Mouse (Mus musculus): ENCODE data around the gene Gfi1b.

Gfi1b gene

DNA sequence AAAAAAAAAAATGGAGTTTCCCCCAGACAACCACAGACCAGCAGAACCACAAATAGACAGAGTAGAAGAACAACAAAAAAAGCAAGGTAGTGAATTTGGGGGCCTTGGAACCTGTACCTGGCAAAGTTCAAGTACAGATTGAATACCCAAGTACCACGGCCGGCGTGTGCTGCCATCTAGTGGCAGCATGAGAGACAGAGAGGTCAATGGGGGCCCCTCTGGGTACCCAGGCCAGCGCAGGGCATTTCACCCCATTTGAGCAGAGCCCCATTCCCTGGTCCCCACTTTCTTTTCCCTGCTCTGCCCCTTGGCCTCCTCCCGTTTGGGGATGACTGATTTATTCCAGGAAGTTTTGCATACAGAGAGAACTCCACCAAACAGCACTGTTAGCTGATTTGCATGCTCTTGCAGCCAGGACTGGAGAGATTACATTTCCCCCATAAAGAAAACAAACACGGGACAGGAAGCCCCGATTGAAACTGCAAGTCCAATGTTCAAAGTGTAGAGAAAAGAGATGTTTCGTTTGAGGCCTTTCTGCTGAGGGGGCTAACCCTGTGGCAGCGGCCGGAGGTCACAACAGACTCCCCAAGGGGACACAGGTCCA lies 841 bp upstream of the Gfi1b start:
- DNase-seq (ENCODE audit: low spot score in 2 of 2) = peak; percentile 60 to 83

DNA sequence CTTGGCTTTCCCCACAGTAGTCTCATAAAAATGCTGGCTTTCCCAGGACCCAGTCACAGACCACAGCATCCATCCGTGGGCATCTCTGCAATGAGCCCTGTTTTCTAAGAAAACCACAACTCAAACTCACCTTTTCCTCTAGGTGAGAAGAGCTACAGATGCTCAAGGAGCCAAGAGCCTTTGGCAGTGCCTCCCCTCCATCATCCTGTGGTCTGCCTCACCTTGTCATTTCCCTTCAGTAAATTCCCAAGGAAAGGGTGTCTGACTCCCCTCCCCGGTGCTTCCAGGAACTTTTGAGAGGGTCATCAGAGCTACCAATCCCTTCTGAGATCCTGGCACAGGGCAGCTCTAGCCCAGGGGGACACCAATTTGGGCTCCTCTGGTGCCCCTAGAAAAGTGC lies 671 bp downstream of the Gfi1b start:
- no peak for DNase-seq (ENCODE audit: low spot score in 2 of 2)

DNA sequence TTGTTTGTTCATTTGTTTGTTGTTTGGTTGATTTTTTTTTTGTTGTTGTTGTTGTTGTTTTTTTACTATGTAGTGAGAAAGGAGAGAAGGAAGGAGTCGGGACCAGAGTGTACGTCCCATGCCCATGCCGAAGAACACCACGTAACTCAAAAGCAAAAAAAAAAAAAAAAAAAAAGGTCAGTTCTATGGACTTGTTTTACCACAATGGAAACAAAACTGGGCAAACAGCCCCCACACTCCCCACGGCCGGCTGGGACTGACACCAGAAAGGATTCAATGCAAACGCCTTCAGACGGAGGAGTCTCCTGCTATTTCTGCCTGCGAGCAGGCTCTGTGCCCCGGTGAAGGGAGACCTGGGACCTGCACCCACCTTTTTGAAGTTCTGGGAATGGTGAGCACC lies 1.3 kb downstream of the Gfi1b start:
- no peak for DNase-seq (ENCODE audit: low spot score in 2 of 2)

DNA sequence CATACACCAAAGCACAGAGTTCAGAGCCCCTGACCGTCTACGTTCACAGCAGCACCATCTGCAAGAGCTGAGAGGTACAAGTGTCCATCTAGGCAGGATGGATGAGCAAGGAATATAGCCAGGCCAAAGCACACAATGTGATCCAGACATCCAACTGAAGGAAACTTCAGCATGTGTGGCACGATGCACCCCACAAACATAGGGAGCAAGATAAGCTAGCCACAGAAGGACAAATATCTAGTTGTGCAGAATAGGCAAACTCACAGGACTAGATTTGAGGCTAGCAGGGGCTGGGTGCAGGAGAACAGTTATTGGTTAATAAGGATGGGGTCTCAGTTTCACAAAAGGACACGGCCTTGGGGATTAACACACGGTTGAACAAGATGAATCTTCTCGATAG lies 2.4 kb downstream of the Gfi1b start:
- no peak for DNase-seq (ENCODE audit: low spot score in 2 of 2)

DNA sequence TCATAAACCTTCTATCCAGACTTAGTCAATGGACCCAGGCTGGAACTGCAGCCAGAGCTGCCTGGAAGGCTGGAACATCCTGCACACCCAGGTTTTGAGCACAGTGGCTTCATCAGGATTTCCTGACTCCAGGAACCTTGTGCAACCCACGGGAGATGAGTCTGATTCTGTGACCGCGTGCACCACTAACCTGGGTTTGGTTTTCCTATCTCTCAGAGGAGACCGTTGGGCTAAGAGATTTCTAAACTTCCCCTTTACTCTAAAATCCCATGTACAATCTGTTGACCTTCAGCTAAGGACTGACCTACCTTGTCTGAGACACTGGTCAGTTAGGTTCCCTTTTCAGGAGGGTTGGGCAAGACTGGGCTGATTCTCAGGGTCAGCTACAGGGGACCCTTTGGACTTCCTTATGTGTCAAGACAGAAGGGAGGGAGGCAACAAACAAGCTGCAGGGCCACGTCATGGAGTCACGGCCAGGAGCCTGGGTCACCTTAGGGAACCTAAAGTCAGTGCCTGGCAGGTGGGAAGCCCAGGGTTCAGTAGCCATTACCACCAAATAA lies 2.9 kb downstream of the Gfi1b start:
- DNase-seq (ENCODE audit: low spot score in 2 of 2) = no peak

DNA sequence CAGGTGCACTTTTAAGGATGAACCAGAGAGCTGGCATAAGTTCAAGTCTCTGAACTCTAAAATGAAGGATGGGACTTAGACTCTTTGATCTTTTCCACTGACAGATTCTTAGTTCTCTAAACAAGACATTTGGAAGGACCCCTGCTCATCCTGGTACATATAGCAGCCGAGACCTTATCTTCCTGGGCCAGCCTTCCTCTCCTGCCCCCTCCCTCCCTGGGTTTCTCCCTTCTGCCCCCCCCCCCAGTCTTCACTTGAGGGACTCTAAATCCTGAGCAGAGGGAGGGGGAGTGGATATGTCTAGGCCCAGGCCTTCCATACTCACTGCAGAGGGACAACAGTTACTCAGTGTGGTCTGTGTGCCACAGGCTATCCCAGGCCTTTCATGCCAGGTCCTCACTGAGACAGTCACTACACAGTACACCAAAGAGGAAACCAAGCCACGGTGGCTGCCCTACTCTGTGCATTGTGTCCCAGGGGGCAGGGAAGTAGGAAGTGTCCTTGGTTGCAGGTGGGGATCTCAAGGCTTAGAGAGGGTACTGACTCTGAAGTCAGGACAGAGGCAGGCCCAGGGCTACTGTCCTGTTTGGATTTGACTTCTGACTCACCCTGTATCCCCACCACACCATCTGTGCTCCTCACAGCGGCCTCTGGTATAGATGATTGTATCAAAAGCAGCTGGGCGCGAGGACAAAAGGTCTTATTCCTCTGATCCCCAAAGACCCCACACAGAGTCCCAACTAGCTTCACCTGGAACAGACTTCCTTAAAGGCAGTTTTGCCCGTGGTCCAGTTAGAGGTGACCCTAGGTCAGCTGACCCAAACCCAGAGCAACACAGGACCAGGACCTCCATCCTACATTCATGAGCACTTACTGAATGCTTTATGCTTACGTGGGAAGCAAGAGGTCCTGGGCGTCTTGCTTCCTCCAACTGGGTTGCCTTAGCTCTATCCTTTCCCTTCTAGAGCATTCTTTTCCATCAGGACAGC lies 4.0 kb downstream of the Gfi1b start:
- no peak for DNase-seq (ENCODE audit: low spot score in 2 of 2)

DNA sequence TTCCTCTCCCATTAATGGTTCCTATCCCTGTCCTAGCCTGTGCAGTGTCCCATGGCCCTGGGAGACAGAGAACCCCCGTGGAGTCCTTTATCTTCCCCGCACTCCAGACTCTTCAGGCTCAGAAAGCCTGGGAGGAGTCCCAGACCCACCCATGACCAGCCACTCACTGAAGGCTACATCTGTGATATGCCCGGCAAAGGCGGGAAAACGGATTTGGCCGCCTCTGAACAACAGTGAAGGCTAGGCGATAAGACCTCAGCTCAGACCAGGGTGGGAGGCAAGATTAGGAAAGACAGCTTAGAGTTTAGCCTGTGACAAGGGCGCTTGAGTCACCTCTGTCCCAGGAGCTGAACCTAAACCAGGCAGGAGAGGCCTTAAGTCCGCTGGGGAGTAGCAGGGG lies 4.9 kb downstream of the Gfi1b start:
- peak; percentile 71 to 76 for DNase-seq (ENCODE audit: low spot score in 2 of 2)

DNA sequence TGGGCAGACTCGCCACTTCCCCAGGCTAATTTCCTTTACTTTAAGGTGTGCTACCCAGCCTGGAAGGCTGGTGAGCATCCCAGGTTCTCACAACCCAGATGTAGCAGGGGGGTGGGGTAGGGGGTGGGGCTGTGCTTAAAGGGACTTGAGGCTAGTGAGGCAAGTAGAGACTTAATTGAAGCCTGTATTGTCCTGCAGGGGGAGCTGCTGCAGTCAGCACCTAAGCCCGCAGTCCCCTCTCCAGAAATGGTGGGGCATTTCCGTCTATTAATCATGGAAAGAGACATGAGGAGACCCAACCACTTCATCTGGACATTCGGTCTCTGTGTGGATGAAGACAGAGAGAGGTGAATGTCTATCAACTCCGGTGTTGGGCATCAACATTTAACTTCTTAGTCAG lies 5.4 kb downstream of the Gfi1b start:
- DNase-seq (ENCODE audit: low spot score in 2 of 2) = peak in 1 of 2 experiments; percentile 70

DNA sequence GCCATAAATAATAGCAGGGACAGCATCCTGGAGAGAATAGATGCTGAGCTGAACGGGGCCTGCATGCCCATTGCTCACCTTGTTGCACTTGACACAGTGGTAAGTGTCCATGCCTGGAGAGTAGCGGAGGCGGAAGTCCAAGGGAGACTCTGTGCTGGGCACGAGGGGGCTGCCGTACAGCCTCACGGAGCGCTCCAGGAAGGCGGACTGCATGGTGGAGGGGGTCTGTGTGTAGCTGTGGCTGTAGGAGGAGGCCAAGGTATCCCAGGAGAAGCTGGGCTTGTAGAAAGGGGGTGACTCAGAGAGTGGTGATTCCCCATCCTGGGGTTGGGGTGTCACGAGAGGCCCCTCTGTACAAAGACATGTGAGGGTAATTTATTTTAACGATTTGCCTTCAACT lies 8.2 kb downstream of the Gfi1b start:
- no peak for DNase-seq (ENCODE audit: low spot score in 2 of 2)

DNA sequence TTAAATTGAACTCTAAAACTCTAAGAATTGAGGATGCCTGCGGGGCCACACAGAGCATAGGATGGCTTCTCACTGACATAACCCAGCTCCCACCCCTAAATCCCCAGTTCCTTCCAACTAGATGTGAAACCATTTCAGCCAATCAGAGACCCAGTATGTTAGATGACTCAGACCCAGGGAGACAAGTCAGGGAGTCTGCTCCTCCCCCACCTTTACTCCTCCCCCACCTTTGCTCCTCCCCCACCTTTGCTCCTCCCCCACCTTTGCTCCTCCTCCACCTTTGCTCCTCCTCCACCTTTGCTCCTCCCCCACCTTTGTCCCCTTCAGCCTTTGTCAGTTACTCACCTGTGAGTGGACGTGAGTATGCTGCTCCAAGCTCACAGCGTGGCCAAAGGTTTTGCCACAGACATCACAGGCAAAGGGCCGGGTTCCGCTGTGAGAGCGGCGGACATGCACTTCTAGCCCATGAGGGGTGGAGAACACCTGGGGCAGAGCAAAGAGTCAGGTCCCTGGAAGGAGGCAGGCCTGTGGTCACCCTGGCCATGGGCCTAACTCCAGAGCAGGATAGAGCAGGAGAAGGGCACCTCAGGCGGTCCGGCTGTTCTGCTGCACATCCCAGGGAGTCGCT lies 9.2 kb downstream of the Gfi1b start:
- no peak for DNase-seq (ENCODE audit: low spot score in 2 of 2)

DNA sequence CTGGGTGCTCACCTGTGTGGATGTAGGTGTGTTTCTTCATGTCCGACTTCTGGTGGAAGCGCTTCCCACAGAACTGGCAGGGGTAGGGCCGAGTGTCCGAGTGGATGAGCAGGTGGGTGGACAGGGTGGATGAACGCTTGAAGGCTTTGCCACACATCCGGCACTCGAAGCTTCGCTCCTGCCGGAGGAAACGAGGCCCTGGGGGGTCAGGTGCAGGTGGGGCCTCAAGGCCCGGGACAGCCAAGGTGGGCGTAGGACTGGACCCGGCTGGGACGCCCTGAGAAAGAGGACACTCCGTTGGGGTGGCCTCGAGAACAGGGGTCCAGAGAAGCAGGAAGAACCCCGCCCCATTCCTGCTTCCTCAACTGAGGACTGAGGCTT lies 10.4 kb downstream of the Gfi1b start:
- no peak for DNase-seq (ENCODE audit: low spot score in 2 of 2)

DNA sequence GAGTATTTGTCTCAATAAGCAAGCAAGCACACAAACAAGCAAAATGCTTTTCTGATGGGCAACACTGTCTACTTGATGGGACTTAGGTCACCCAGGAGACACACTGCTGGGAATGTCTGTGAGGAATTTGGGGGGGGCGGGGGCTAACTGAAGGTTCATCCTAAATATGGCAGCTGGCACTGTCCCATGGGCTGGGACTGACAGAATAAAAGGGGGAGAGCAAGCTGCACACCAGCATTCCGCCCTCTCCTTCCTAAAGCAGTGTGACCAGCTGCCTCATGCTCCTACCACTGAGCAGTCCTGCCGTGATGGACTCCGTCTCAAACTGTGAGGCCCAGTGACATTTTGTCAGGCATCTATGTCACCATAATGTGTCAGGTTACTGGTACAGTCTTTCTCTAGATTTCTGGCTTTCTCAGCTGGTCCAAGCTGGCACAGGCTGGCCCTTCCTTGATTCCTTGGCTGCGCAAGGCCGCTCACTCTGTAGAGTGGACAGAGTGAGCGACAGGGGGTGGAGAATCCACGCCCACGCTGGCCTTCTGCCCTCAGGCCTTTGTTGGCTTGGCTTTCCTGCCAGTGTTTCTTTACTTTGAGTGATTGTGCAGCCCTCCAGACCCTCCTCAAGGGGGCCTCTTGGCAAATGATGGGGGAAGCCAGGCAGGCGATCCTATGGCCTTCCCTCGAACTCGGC lies 10.9 kb downstream of the Gfi1b start:
- no peak for DNase-seq (ENCODE audit: low spot score in 2 of 2)

DNA sequence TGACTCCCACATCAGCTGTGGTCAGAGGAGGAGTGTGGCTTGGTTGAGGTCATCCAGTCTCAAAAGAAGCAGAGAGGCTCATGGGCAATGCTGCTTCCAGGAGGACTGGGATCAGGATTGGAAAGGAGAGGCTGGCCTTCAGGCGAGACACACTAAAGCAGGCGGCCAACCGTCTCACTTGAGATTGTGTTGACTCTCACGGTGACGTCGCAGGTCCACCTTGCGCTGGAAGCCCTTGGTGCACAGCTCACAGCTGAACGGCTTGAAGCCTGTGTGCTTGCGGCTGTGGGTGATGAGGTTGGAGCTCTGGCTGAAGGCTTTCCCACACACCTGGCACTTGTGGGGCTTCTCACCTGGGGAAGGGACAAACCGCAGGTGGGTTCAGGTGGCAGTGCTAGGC lies 11.9 kb downstream of the Gfi1b start:
- no peak for DNase-seq (ENCODE audit: low spot score in 2 of 2)

DNA sequence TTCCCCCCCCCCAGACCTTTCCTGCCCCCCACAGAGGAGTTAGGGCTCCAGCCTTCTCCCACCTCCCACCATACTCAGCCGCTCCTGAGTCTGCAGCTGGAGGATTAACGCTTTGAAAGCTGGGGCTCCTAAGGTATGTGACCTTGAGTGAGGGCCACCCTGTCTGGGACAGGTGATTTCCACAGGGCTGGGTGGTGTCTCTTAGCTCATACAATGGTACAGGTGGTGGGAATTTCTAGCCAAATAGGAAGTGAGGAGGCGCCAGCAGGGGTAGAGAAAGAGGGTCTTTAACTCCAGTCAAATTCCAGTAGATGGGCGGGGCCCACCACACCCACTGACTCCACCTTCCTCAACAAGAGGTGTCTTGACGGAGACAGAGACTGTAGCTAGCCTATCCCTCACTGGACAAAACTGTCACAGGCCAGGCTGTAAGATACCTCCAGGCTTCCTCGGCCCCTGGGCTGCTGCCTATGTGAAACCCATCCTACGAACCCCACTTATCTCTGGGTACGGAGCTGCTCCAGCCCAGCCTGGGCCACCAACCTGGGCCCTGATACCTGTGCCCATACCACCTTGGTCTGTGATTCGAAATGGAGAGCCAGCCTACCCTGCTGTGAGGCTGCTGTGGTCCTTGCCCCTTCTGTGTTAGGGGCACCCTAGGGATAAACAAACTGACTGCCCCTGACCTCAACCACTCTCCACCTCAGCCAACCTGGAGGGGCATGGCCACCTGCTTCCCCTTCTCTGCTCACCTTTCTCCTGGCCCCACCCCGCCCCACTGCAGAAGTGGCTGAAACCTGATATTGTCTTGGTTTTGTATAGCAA lies 14.2 kb downstream of the Gfi1b start:
- peak in 1 of 2 experiments; percentile 32 for DNase-seq (ENCODE audit: low spot score in 2 of 2)

DNA sequence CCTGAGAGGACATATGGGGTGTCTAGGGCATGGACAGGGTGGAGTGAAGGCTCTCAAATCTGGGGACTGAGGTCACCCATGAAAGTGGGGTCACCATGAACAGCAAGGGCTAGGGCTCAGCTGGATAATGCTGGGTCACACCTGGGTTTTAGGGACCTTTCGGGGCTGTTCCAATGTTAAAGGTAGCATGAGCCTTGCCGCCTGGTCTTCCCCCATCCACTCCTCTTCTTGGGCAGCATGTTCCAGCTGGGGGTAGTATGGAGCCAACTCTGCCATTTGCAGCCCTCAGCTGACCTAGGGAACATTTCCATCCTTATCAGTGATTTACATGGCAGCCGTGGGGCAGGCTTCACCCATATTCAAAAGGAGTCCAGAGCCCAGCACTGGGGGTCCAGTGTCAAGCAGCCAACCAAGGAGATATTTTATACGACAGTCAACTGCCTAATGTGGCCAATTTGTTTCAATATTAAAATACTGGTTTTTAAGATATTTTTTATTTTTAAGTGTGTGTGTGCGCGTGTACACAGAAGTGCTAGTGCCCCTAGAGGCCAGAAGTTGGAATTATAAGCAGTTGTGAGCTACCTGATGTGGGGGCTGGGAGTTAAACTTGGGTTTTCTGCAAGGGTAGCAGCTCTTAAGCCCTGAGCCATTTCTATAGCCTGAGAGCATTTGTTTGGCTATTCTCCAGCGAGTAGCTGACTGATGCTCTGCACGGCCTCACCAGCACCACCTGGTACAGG lies 15.0 kb downstream of the Gfi1b start:
- DNase-seq (ENCODE audit: low spot score in 2 of 2) = peak in 1 of 2 experiments; percentile 27

DNA sequence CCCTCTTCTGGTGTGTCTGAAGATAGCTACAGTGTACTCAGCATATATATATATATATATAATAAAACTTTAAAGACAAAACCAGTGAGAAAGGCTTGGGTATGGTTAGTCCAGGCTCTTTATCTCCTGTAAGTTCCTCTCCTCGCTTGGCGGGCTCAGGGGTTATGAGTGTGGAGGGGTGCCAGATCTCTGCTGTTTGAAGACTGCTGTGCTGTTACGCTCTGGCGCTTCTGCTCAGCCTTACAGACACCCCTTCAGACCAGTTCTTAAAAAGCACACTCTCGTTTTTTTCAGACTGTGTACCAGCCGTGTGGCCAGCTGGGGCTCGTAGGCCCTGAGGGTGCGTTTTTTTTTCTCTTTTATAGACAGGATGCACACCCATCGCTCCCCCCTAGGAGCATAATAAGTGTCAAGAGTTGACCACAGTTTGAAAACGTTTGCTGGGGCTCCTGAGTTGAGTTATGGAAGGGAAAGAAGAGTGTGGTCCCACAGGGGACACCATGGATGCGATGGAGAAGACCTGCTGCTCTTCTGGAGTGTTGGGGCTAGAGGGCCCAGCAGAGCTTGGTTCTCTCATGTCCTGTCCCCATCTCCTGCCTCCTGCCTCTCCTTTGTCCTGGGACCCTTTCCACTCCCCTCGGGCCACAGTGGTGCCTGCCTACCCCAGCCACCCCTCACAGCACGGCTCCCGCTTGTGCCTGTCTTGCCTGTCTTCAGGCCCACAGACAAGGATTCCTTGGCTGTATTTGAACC lies 15.8 kb downstream of the Gfi1b start:
- peak in 1 of 2 experiments; percentile 28 for DNase-seq (ENCODE audit: low spot score in 2 of 2)

DNA sequence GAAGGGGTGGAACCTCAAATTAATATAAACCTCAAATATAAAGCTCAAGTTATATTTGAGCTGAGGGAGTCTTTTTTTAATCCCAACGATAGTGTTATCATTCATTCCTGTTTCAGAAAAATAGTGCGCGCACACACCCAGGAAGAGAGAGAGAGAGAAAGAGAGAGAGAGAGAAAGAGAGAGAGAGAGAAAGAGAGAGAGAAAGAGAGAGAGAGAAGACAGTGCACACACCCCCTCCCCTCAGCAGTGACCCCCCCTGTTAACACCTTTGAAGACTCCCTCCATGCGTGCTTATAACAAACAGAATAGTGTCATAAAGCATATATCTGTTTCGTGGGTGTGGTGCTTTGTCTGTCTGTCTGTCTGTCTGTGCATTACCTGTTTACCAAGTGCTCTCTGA lies 18.2 kb downstream of the Gfi1b start:
- no peak for DNase-seq (ENCODE audit: low spot score in 2 of 2)

DNA sequence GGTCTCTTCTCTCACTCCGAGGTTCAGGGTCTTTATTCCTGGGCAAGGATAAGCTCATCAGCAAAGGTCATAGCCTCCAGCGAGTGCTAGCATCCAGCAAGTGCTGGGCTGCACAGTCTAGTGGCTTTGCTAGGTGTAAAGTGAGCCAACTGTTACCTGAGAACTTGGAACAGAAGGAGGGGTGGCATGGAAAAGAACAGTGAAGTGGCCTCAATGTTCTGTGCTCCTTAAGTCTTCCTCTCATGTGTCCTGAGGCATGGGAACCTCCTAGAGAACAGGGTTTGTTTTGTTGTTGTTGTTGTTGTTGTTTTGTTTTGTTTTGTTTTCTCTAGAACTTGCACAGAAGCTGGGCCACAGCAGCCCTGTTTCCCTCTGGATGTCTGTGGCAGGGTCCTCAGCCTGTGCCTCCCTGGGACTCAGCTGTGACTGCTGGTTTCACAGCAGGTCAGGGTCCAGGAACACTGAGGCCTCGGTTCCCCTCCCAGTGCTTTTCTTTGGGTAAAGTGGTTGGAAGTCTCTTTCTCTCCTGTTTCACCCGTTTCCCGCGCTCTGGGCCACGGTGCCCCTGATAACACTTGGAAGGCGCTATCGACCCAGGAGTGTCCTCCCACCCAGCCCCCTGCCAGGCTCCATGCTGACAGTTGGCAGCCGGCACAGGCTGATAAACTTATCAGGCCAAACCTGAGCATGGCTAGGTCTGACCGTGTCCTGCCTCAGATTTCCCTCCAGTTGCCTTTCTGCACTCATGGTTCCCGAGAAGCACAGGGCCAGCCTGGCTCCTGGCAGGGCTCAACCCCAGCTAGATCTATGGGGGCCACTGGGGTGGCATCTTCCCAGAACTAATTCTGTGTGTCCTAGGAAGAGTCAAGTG lies 19.8 kb downstream of the Gfi1b start:
- DNase-seq (ENCODE audit: low spot score in 2 of 2) = peak; percentile 77 to 89

DNA sequence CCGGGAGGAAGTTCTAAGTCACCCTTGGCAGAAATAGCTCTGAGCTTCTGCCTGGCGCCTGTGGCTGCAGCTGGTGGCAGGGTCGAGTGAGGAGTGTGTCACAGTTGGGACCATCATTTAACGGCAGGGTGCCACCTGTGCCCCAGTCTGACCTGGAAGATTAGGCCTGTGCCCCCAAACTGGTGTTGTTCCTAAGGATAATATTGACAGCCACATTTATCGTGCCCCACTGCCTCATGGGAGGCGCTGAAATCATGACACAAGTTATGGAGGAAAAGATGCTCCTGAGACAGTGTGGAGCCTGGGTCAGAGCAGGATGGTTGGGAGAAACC lies 22.2 kb downstream of the Gfi1b start:
- peak in 1 of 2 experiments; percentile 58 for DNase-seq (ENCODE audit: low spot score in 2 of 2)
